Mouse (Mus musculus): ENCODE data around the gene Ank2. TPM values are rescaled to one million over a fixed set of nuclear protein-coding genes. Genes with fewer than 3 reads are reported as not detected.

Gene Ank2
- total RNA-seq, 2 experiments from 2014 or later: 730 to 767 TPM

GRCm38 (mm10) chr3:127311521-127311920 is 187.6 kb downstream of the Ank2 start:
- Histone ChIP-seq H3K27ac (no peak overlapping the region), H3K4me3 (no peak overlapping the region)
- no peak for DNase-seq (ENCODE audit: low spot score in 2 of 2)
- TF ChIP-seq CTCF (conservative IDR thresholded peaks at IDR 0.05): no peak

- H3K27ac ChIP-seq: no peak overlapping the region
- DNase-seq (ENCODE audit: low spot score in 2 of 2): no peak
- H3K4me3 ChIP-seq: no peak overlapping the region
- peak; percentile 78 for TF ChIP-seq CTCF (conservative IDR thresholded peaks at IDR 0.05)
These were observed 189.1 kb downstream of the Ank2 start for GRCm38 (mm10) chr3:127310079-127310478.

- no peak for TF ChIP-seq CTCF (conservative IDR thresholded peaks at IDR 0.05)
- DNase-seq (ENCODE audit: low spot score in 2 of 2): no peak
- H3K27ac ChIP-seq: no peak overlapping the region
These were observed 195.1 kb downstream of the Ank2 start for GRCm38 (mm10) chr3:127303957-127304553.

GRCm38 (mm10) chr3:127303041-127303440 is 196.1 kb downstream of the Ank2 start:
- no peak for TF ChIP-seq CTCF (conservative IDR thresholded peaks at IDR 0.05)
- no peak for DNase-seq (ENCODE audit: low spot score in 2 of 2)
- H3K4me3 ChIP-seq: no peak overlapping the region
- peak overlapping the region; percentile 50 for H3K27ac ChIP-seq

More at GRCm38 (mm10) chr3:127303957-127304553, 195.1 kb downstream of the Ank2 start:
- no peak overlapping the region for H3K4me3 ChIP-seq

GRCm38 (mm10) chr3:127300790-127301189 is 198.4 kb downstream of the Ank2 start:
- no peak for DNase-seq (ENCODE audit: low spot score in 2 of 2)
- TF ChIP-seq CTCF (conservative IDR thresholded peaks at IDR 0.05): no peak
- H3K4me3 ChIP-seq: no peak overlapping the region
- H3K27ac ChIP-seq: no peak overlapping the region

DNA sequence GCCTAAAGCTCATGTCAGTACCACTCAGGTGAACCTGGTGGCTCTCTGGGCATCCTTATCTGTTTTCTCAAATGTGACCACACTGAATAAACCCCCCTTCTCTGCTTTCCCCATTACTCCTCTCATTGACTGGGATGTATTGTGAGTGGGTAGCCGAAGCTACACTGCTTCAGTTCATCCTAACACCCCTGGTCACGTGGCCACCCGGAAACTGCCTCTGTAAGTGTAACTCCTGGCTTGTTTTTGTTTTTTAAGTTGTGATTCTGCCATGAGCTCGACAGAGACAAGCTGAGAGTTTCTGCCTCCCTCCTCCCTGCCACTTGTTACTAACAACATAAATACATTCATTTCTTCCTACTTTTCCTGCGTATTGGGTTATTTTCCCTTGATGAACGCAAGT is 203.2 kb downstream of the Ank2 start:
- TF ChIP-seq CTCF (conservative IDR thresholded peaks at IDR 0.05): no peak
- Histone ChIP-seq H3K27ac (0 out of 2 replicates have a peak overlapping the region, but pooled peaks have one; percentile 23), H3K4me3 (no peak overlapping the region)
- no peak for DNase-seq (ENCODE audit: low spot score in 2 of 2)

DNA sequence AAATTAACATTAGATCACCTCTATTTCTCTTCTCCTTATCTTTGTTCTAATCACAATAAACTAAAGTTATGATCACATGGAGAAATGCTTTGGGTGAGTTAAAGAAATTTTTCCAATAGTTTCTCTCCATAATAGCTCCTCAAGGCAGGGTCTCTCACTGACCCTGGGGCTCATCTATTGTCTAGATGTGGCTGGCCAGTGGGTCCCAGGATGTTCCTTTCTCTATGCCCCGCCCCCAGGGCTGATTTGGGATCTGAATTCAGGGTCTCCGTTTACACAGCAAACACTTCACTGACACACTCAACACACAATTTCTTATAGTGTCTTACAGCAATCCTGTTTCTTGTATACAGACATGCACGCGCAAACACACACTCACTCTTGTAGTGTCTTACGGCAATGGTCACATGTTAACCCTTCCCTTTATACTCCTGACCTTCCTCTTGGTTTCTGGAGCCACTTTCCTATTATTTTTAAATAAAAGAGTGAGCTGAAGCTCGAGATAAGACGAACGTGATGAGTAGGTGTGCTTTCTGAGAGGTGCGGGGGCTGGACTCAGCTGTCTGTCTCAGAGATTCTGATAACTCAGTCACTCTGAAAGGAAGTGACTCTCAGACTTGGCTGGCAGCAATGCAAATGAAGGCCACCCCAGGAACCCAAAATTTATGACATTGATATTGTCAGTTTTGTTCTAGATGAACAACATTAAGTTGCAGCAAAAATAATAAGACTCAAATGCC is 204.4 kb downstream of the Ank2 start:
- TF ChIP-seq CTCF (conservative IDR thresholded peaks at IDR 0.05): no peak
- no peak for DNase-seq (ENCODE audit: low spot score in 2 of 2)
- peak overlapping the region; percentile 60; the same call in 1 of the 2 replicates for H3K27ac ChIP-seq
- H3K4me3 ChIP-seq: no peak overlapping the region

- DNase-seq (ENCODE audit: low spot score in 2 of 2): no peak
- no peak for TF ChIP-seq CTCF (conservative IDR thresholded peaks at IDR 0.05)
- Histone ChIP-seq H3K27ac (peak overlapping the region; percentile 60), H3K4me3 (no peak overlapping the region)
These were observed 205.1 kb downstream of the Ank2 start for GRCm38 (mm10) chr3:127294079-127294478.

DNA sequence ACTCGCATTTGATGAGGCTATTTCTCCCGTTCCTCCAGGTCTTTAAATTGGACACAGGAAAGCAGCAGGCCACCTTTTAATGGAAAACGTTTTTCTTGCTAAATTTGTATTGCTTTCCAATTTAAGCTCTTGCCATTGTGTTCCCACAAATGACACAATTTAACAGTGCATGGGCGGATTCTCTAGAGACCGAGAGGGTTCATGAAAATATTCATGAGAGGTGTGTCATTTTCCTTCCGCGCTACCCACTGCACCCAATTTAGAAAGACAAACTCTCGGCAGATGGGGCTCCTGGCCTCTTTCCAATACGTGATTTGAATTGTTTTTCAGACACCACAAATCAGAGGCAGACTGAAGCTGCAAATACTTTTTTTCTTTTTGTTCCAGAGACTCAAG is 205.7 kb downstream of the Ank2 start:
- H3K27ac ChIP-seq: peak overlapping the region; percentile 60
- no peak overlapping the region for H3K4me3 ChIP-seq
- peak; percentile 88 to 90 for DNase-seq (ENCODE audit: low spot score in 2 of 2)
- no peak for TF ChIP-seq CTCF (conservative IDR thresholded peaks at IDR 0.05)

DNA sequence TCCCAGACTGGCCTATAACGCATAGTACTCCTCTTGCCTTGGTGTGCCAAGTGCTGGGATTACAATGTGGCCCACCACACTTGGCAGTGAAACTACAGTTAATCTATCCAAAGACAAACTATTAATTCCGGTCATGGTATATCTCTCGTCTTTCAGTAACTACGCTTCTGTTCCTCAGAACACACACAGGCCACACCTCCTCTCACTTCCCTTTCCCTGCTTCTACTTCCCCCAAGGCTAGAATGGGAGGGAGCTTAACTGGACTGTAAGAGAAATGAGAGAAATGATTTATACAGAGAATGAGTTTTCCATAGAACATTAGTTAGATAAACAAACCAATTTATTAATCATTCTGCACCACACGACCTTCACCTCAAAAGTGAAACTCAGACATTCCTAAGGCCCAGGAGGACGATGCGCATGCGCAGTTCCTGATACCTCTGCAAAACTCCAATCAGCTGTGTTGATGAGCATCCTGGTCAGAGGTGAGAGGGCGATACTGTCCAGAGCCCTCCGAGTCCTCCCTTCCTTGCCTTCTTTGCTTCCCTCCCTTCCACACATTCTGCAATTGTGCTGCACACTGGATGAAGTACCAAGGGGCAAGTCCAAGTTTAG is 206.2 kb downstream of the Ank2 start:
- Histone ChIP-seq H3K4me3 (no peak overlapping the region), H3K27ac (peak overlapping the region; percentile 54)
- TF ChIP-seq CTCF (conservative IDR thresholded peaks at IDR 0.05): no peak
- no peak for DNase-seq (ENCODE audit: low spot score in 2 of 2)

GRCm38 (mm10) chr3:127282277-127282676 is 216.9 kb downstream of the Ank2 start:
- no peak for TF ChIP-seq CTCF (conservative IDR thresholded peaks at IDR 0.05)
- no peak for DNase-seq (ENCODE audit: low spot score in 2 of 2)
- Histone ChIP-seq H3K27ac (no peak overlapping the region), H3K4me3 (no peak overlapping the region)

DNA sequence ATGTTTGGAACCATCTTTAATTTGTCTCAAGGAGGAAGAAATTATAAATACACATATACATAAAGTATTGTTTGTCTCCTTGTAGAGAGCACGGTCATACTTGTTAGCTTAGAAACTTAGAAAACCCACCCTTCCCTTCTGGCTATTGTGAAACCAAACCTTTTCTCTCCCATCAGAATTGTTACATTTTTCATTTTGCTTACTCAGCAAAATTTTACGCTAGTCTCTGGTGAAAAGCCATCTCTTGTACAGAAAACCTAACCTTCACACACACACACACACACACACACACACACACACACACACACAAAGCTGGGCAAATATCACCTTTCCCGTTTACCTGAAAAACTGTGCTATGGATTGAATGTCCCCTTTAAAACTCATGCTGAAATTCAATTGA is 217.8 kb downstream of the Ank2 start:
- Histone ChIP-seq H3K27ac (no peak overlapping the region), H3K4me3 (no peak overlapping the region)
- no peak for DNase-seq (ENCODE audit: low spot score in 2 of 2)
- no peak for TF ChIP-seq CTCF (conservative IDR thresholded peaks at IDR 0.05)

GRCm38 (mm10) chr3:127280376-127280775 is 218.8 kb downstream of the Ank2 start:
- DNase-seq (ENCODE audit: low spot score in 2 of 2): no peak
- Histone ChIP-seq H3K27ac (no peak overlapping the region), H3K4me3 (no peak overlapping the region)
- peak; percentile 51 for TF ChIP-seq CTCF (conservative IDR thresholded peaks at IDR 0.05)
